Mouse (Mus musculus) c-Kit-positive CD71-negative TER-119-negative erythroid progenitor cells, embryonic 14.5 days (primary cell): ENCODE measurements around the gene 4930544D05Rik.

Source experiments
- DNase-seq: peaks from one replicate; pipeline ENCODE4 v3.0.0-alpha.2; 2013; ENCODE audit warnings: low read depth

4930544D05Rik gene

GRCm38 (mm10) chr11:70656456-70656927 lies 40.8 kb downstream of the 4930544D05Rik start:
- no peak for DNase-seq

GRCm38 (mm10) chr11:70656964-70657363 lies 41.3 kb downstream of the 4930544D05Rik start, which contains the start of gene Eno3:
TSS of gene Eno3 (plus strand) at chr11:70657202.
- no peak for DNase-seq

- DNase-seq = no peak
Observed at GRCm38 (mm10) chr11:70657573-70657972, 41.9 kb downstream of the 4930544D05Rik start.

GRCm38 (mm10) chr11:70657991-70658390 lies 42.3 kb downstream of the 4930544D05Rik start:
- DNase-seq = no peak

GRCm38 (mm10) chr11:70658521-70658920 lies 42.9 kb downstream of the 4930544D05Rik start:
- DNase-seq = no peak

- DNase-seq = no peak
Observed at GRCm38 (mm10) chr11:70658942-70659341, 43.3 kb downstream of the 4930544D05Rik start.

GRCm38 (mm10) chr11:70660571-70660970 lies 44.9 kb downstream of the 4930544D05Rik start:
- DNase-seq = no peak

GRCm38 (mm10) chr11:70663101-70663500 lies 47.5 kb downstream of the 4930544D05Rik start:
- DNase-seq = no peak

- no peak for DNase-seq
Observed at GRCm38 (mm10) chr11:70663957-70664356, 48.3 kb downstream of the 4930544D05Rik start.

- no peak for DNase-seq
Observed at GRCm38 (mm10) chr11:70664741-70665140, 49.1 kb downstream of the 4930544D05Rik start.
